Mouse (Mus musculus) cerebellum, postnatal 10 days (tissue): ENCODE data around the gene Calml4.

Experiments used
- DNase-seq, 2 experiments: peaks; one replicate each; pipeline ENCODE4 v3.0.0; 2021; ENCODE audit warnings: mixed read lengths in 2 of 2

The Calml4 gene

DNA sequence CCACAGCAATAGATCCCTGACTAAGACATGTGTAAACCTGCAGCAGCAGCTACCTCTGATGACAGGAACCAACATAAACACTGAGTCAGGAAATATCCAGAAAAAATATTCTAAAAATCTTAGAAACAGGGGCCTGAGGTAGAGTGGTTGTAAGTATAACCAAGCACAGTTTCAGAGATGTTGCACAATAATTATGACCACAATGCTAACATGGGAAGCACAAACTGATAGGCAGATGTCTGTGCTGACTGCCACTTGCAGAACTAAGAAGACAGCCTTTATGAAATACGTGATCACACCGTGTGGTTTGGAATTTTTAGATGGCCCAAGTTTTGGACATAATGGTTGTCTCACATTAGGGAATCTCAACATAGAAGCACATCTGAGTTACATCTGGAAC is 46.0 kb downstream of the Calml4 start:
- DNase-seq = no peak

DNA sequence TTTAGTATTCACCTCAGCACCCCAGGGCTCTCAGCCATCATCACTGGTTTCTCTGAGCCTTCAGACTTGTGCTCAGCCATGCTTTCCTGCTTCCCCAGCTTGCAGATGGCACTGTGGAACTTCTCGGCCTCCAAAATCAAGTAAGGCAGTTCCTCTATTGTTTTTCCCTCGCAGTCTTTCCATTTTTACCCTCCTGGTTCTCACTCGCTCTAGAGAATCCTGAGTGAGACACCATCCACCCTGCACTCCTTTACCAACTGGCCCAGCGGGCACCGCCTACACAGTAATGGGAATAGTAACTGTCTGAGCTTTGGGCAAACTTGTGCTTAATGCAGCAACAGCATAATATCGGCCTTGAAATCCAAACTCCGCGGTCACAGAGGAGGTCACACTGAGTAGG is 47.2 kb downstream of the Calml4 start:
- no peak for DNase-seq

- no peak for DNase-seq
Observed at GRCm38 (mm10) chr9:62913390-62914069, 55.6 kb downstream of the Calml4 start.

GRCm38 (mm10) chr9:62917059-62917458 is 59.2 kb downstream of the Calml4 start:
- no peak for DNase-seq

DNA sequence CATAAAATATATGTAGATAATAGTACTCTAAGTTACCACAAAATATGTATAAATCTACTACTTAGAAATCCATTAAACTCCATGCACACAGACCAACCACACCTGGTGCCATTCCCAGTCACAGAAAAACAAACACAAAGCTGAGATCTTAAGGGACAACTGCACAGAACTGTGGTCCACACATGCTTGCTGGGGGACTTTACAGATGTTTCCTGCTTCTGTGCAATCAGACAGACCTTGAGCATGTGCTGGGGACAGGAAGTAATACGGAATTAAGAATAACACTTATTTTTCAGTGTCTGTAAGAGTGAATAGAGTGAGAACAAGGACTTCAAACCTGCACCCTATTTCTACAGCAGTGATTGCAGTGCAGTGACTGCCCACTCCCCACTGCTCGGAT is 63.0 kb downstream of the Calml4 start:
- no peak for DNase-seq

DNA sequence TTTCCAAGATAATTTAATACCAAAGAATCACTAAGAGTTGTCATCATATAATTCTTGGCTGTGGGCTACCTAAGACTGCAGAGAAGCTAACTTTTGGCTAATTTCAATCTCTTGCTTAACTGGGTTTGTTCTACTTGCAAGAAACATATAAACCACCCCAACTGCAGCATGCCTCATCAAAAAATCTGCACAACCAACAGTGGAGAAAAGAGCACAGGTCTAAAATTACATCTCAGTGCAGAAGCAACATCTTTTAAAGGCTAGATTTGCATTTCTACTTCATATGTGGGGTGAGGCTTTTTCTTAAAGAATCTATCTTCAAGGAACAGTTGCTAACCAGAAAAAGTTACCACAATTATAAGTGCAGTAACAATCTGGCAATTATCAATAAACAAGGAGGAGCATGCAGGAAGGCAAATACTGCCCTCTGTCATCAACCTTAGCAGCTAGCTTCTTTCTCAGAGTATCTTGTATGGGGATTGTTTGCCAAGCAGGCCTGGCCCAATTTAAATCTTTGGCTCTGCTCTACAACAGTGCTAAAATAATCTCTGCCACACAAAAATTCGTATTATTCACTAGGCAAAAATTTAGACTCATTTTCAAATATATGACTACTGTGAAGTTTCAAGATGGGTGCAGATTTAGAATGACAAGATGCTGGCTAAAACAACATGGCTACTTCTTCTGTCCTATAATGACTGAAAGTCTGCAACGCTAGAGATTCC is 67.2 kb downstream of the Calml4 start:
- no peak for DNase-seq
